Mouse (Mus musculus): ENCODE data around the gene Zfhx2. TPM values are rescaled to one million over a fixed set of nuclear protein-coding genes. Genes with fewer than 3 reads are reported as not detected.

The Zfhx2 gene
- polyA plus RNA-seq, 1 experiment = 10.0 TPM

DNA sequence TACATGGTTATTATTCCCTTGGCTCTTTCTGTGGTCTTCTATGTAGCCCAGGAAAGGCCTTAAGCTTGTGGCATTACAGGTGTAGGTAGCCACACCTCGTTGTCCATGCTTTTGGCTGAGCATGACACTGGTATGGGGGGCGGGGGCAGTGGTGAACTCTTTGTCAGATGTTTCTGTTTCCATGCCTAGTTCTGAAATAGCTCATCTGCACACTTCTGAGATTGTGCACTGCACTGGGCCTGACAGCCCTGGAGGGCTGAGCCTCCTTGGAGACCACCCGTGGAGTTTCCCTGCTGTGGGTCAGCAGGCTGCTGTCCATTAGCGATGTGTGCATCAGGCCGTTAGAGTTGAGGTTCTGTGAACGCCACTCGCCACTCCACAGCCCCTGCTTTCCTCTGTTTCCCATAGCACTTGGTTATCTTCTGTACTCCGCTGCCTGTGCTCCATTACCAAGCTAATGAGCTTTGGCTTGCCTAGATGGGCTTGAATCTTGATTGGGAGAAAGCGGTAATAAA, 4.5 kb upstream of the Zfhx2 start:
- Histone ChIP-seq H3K36me3 (replicated peaks; ENCODE audit: low read length) (peaks cover 51% of the 10 kb centered on the region), H3K4me3 (replicated peaks) (peak overlapping the region; percentile 43), H3K9me3 (no peaks in the 10 kb centered on the region), H3K27me3 (replicated peaks) (no peaks in the 10 kb centered on the region), H3K4me1 (peaks cover 60% of the 10 kb centered on the region)
- no peak for TF ChIP-seq GATA1 (IDR thresholded peaks at IDR 0.05; ENCODE audit: borderline replicate concordance, low read length)
- TF ChIP-seq FLI1 (IDR thresholded peaks at IDR 0.05; ENCODE audit: low read length) = no peak

DNA sequence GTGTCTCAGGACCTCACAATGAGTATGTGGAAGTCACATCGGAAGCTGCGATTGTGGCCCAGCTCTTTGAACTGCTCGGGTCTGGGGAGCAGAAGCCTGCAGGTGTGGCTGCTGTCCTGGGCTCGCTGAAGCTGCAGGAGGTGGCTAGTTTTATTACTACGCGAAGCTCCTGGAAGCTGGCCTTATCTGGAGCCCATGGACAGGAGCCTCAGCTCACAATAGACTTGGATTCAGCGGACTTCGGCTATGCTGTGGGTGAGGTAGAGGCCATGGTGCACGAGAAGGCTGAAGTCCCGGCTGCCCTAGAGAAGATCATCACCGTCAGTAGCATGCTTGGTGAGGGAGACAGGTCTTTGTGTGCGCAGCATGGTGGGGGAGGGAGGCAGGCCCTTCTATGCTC, 3.5 kb upstream of the Zfhx2 start:
- H3K9me3 ChIP-seq = no peaks in the 10 kb centered on the region
- H3K36me3 ChIP-seq (replicated peaks; ENCODE audit: low read length) = peaks cover 42% of the 10 kb centered on the region
- H3K27me3 ChIP-seq (replicated peaks) = no peaks in the 10 kb centered on the region
- no peak for TF ChIP-seq FLI1 (IDR thresholded peaks at IDR 0.05; ENCODE audit: low read length)
- no peak for TF ChIP-seq GATA1 (IDR thresholded peaks at IDR 0.05; ENCODE audit: borderline replicate concordance, low read length)
- peaks cover 62% of the 10 kb centered on the region for H3K4me1 ChIP-seq
- H3K4me3 ChIP-seq (replicated peaks) = peak overlapping the region; percentile 93

DNA sequence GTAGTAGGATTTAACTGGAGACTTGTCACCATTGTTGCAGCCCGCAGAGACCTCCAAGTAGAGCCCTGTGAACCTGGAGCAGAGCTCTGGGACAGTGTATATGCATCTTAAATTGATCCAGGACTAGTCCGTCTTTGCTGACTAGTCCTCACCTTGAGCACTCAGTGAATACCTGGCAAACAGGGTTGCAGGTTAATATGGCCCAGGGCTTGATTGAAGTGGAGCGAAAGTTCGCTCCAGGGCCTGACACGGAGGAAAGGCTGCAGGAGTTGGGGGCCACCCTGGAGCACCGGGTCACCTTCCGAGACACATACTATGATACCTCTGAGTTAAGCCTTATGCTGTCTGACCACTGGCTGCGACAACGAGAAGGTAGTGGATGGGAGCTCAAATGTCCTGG, 3.1 kb upstream of the Zfhx2 start:
- no peaks in the 10 kb centered on the region for H3K27me3 ChIP-seq (replicated peaks)
- H3K9me3 ChIP-seq = no peaks in the 10 kb centered on the region
- H3K4me3 ChIP-seq (replicated peaks) = peak overlapping the region; percentile 93
- H3K4me1 ChIP-seq = peaks cover 66% of the 10 kb centered on the region
- peaks cover 38% of the 10 kb centered on the region for H3K36me3 ChIP-seq (replicated peaks; ENCODE audit: low read length)
- TF ChIP-seq FLI1 (IDR thresholded peaks at IDR 0.05; ENCODE audit: low read length) (no peak), GATA1 (IDR thresholded peaks at IDR 0.05; ENCODE audit: borderline replicate concordance, low read length) (no peak)

DNA sequence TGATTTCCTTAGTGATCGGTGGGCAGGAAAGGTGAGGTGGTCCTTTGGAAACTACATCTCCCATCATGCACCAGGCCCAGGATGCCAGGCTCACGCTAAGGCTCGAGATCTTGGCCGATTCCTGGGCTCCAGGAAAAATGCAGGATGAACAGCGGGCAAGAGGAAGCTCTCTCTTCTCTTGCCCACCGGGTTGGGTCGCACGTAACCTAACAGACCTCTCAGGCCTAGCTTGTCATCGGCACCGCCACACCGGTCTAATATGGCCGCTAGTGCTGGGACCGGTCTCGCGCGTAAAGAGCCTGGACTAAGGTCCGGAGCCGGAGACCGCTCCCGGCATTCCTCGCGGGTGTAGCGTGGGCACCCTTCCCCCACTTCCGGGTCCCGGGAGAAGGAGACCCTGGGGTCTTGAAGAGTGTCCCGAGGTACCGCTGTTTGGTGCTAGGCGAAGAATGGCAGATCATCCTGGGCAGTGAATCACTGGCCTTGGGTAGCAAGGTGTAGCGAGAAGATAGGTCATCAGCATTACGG, 2.6 kb upstream of the Zfhx2 start, which contains the start of gene Thtpa:
Gene Thtpa, plus strand, starts transcription at position 81 of the 528 bp plus-strand sequence.
- H3K4me1 ChIP-seq = peaks cover 71% of the 10 kb centered on the region
- TF ChIP-seq GATA1 (IDR thresholded peaks at IDR 0.05; ENCODE audit: borderline replicate concordance, low read length) (no peak), FLI1 (IDR thresholded peaks at IDR 0.05; ENCODE audit: low read length) (no peak)
- H3K36me3 ChIP-seq (replicated peaks; ENCODE audit: low read length) = peaks cover 33% of the 10 kb centered on the region
- H3K4me3 ChIP-seq (replicated peaks) = peak within 1 kb of the TSS; percentile 93
- H3K9me3 ChIP-seq = no peaks in the 10 kb centered on the region
- no peaks in the 10 kb centered on the region for H3K27me3 ChIP-seq (replicated peaks)

DNA sequence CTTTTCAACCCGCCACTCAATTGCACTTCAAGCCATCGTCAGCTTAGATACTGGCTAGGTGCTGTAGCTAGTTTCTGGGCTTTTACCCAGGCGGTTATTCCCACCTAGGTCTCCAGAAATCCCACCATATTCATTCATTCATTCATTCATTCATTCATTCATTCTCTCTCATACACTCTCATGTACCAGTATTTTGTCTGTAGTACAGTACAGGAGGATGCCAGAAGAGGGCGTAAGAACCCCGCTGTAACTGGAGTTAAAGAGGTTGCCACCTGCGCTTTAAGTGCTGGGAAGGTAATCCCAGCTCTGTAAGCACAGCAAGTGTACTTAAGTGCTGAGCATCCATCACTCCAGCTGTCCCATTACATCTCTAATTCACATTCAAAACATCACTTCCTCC, 1.8 kb upstream of the Zfhx2 start:
- H3K27me3 ChIP-seq (replicated peaks) = no peaks in the 10 kb centered on the region
- H3K9me3 ChIP-seq = no peaks in the 10 kb centered on the region
- H3K4me1 ChIP-seq = peaks cover 80% of the 10 kb centered on the region
- H3K36me3 ChIP-seq (replicated peaks; ENCODE audit: low read length) = peaks cover 24% of the 10 kb centered on the region
- TF ChIP-seq FLI1 (IDR thresholded peaks at IDR 0.05; ENCODE audit: low read length) (no peak), GATA1 (IDR thresholded peaks at IDR 0.05; ENCODE audit: borderline replicate concordance, low read length) (no peak)
- H3K4me3 ChIP-seq (replicated peaks) = peak overlapping the region; percentile 93

DNA sequence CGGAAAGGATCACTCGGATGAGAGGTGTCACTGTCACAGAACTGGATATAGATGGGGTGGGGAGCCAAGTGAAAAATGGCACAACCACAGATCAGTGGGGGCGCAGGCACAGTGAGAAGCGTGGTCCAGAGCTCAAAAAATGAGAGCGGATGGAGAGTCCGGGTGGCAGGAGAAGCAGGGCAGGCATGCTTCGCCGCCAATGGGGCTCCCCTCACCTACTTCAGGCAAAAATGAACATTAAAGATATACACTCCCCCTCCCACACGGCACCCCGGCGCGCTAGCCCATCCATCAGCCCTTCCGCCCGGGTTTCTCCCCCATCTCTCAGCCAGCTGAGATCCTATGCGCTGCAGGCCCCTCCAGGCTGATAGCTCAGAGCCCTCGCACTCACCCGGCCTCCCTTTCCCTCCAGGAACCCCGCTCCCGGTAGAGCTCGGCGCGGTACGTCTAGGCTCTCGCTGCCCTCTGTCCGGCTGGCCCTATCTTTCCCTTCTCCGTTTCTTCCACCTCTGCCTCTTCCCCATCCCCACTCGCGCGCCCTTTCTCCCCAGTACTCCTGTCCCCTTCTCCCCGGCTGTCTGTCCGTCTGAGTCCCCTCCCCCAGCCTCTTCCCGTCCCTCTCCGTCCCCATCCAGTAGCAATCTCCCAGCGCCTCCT, 787 bp downstream of the Zfhx2 start:
- H3K4me1 ChIP-seq = peaks cover 84% of the 10 kb centered on the region

DNA sequence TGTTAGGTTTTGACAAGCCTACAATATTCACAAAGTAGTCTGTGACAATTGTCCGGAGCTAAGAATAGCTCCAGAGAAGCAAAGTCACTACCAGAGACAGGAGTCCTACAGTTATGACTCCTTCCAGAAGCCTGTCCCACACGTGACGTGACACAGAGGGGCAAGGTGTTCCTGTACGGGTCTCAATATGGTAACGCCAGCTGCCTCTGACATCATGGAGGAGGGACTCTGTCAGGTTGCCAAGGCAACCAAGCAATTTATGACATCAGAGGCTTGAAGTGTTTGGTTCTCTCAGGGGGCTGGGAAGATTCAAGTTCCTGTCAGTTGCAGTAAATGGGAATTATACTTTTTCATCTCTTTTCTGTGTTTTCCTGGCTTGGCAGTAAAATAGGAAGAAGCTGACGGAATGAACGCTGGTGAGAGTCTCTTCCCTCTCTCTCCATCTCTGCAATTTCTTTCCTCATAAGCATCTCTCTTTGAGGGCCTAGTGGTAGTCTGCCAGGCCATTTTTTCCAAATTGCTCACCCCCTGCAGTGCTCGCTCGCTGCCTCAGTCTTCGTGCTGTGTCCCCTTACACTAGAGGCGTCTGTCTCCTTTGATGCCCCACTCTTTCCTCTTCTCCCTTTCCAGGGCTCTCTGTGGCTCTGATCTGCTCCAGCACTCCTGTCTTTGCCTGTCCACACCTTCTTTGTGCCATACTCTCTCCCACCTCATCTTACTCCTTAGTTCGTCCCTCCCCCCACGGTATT, 2.8 kb downstream of the Zfhx2 start:
- Histone ChIP-seq H3K4me3 (replicated peaks) (peak overlapping the region; percentile 70), H3K36me3 (replicated peaks; ENCODE audit: low read length) (no peaks in the 10 kb centered on the region), H3K9me3 (no peaks in the 10 kb centered on the region), H3K27me3 (replicated peaks) (no peaks in the 10 kb centered on the region), H3K4me1 (peaks cover 82% of the 10 kb centered on the region)
- TF ChIP-seq FLI1 (IDR thresholded peaks at IDR 0.05; ENCODE audit: low read length) = no peak
- TF ChIP-seq GATA1 (IDR thresholded peaks at IDR 0.05; ENCODE audit: borderline replicate concordance, low read length) = no peak

More for the DNA sequence above, 787 bp downstream of the Zfhx2 start:
- TF ChIP-seq GATA1 (IDR thresholded peaks at IDR 0.05; ENCODE audit: borderline replicate concordance, low read length) (no peak), FLI1 (IDR thresholded peaks at IDR 0.05; ENCODE audit: low read length) (no peak)
- H3K27me3 ChIP-seq (replicated peaks) = no peaks in the 10 kb centered on the region
- H3K36me3 ChIP-seq (replicated peaks; ENCODE audit: low read length) = no peaks in the 10 kb centered on the region
- peak overlapping the region; percentile 96 for H3K4me3 ChIP-seq (replicated peaks)
- H3K9me3 ChIP-seq = no peaks in the 10 kb centered on the region

DNA sequence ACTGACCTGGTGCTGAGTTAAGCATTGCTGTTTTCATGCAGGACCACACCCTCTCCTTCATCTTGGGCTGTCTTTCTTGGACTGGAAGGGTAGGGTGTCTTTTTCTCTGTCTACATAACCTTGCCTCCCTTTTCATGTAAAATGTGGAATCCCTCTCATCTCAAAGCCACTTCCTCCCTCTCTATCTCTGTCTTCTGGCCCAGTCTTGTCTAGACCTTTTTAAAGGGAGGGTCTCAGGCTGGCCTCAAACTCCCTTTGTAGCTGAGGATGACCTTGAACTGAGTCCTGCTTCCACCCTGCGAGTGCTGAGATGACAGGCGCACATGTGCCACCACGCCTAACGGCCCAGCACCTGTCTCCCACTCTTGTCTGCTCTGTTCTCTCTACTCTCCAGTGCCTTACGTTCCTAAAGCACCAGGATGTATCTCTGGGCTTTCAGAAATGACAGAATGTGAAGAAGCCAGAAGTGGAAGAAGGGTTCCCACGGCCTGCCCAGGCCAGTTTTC, 6.1 kb downstream of the Zfhx2 start:
- peaks cover 61% of the 10 kb centered on the region for H3K4me1 ChIP-seq
- no peak for TF ChIP-seq FLI1 (IDR thresholded peaks at IDR 0.05; ENCODE audit: low read length)
- TF ChIP-seq GATA1 (IDR thresholded peaks at IDR 0.05; ENCODE audit: borderline replicate concordance, low read length) = no peak
- H3K36me3 ChIP-seq (replicated peaks; ENCODE audit: low read length) = no peaks in the 10 kb centered on the region
- no peak overlapping the region for H3K4me3 ChIP-seq (replicated peaks)
- H3K27me3 ChIP-seq (replicated peaks) = no peaks in the 10 kb centered on the region
- no peaks in the 10 kb centered on the region for H3K9me3 ChIP-seq

DNA sequence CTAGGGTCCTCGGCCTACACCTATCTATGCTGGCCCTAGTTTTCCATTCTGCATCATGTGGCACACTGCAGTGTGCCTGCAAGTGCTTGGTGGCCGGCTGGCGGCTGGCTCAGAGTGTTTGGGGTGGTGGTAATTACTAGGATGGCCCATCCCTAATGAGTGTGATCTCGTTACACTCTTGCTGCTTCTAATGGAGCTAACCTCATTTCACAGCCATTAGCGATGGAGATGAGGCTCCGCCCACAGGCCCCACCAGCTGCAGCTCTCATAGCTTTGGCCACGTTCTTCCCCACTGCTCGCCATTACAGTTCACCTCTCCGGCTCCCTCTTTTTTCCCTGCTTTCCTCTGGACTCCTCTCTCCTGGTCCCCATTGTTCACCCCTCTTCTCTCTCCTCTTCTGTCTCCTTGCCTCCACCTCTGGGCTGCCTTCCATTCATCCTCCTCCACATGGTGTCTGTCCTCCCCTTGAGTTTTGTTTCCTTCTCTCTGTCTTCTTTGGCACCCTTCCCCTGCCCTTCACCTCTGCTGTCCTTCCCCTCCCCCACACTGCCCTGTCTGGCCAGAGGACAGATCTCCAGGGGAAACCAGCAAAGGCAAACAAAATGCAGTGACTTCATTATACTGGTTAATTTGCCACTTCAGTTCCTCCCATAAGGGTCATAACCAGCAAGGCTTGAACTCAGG, 6.7 kb downstream of the Zfhx2 start:
- Histone ChIP-seq H3K9me3 (no peaks in the 10 kb centered on the region), H3K4me1 (peaks cover 56% of the 10 kb centered on the region), H3K27me3 (replicated peaks) (no peaks in the 10 kb centered on the region), H3K36me3 (replicated peaks; ENCODE audit: low read length) (no peaks in the 10 kb centered on the region), H3K4me3 (replicated peaks) (no peak overlapping the region)
- TF ChIP-seq GATA1 (IDR thresholded peaks at IDR 0.05; ENCODE audit: borderline replicate concordance, low read length) = no peak
- TF ChIP-seq FLI1 (IDR thresholded peaks at IDR 0.05; ENCODE audit: low read length) = no peak

All from megakaryocyte, embryonic 14.5 days (primary cell).